Mouse (Mus musculus) splenic B cell, adult 2 months (primary cell): ENCODE measurements around the gene Kank1.

Experiments
- DNase-seq: peaks from one replicate; pipeline ENCODE4 v3.0.0-alpha.2; 2011; ENCODE audit warnings: low read depth, low spot score
- H3K27me3 ChIP-seq: 2 replicates; pipeline ENCODE4 v1.6.1; 2012; ENCODE audit warnings: mild to moderate bottlenecking, low read length, moderate library complexity, mixed read lengths; ENCODE audit not compliant: control insufficient read depth, poor library complexity, insufficient read depth, severe bottlenecking
- H3K36me3 ChIP-seq: 2 replicates; pipeline ENCODE4 v1.6.1; 2012; ENCODE audit warnings: mild to moderate bottlenecking, low read length, moderate library complexity, mixed read lengths; ENCODE audit not compliant: control insufficient read depth, poor library complexity, insufficient read depth, severe bottlenecking

Kank1 gene

DNA sequence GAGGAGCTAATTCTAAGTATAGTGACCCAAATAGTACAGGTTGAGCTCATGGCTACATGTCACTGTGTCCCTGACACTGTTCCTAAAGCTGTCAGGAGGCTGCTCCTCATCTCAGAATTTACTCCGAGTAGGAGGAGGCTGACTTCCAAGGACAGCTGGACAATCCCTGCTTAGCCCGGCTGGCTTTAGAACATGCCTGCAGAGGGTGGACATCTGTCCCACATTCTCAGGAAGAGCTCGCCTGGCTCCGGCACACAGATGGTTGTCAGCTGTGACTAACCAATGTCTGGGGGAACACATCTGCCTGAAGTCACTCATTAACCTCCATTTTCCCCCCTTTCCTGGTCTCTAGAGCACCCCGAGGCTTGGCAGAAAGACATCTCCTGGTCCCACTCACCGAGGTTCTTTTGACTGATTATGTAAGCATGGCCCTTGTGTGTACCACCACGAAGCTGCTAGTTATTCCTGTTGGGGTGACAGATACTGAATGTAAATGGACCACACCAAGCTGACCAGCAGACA, 196.5 kb downstream of the Kank1 start:
- DNase-seq, result no peak
- no peaks in the 10 kb centered on the region for H3K27me3 ChIP-seq
- no peaks in the 10 kb centered on the region for H3K36me3 ChIP-seq

GRCm38 (mm10) chr19:25434345-25434744, 197.6 kb downstream of the Kank1 start:
- no peak for DNase-seq
- no peaks in the 10 kb centered on the region for H3K36me3 ChIP-seq
- H3K27me3 ChIP-seq, result no peaks in the 10 kb centered on the region

- H3K27me3 ChIP-seq, result no peaks in the 10 kb centered on the region
- H3K36me3 ChIP-seq, result no peaks in the 10 kb centered on the region
- no peak for DNase-seq
These were observed 198.0 kb downstream of the Kank1 start for GRCm38 (mm10) chr19:25434795-25435194.

DNA sequence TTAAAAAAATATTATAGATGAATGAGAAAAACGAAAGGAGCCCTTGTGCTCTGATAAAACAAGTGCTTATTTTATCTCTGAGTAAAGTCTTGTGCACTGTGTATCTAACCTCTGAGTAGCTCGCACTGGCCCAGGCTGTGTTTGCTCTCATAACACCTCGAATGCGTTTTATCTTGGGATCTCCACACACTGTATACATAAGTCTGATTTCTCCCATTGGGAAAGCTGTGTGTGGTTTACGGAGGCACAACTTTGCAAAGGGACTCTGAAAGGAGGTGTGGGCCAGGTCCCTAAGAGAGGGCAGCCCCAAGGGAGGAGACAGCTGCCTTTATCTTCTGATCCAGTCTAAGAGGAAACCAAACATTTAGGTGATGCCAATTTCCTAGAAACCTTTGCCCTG, 198.6 kb downstream of the Kank1 start:
- H3K27me3 ChIP-seq, result no peaks in the 10 kb centered on the region
- H3K36me3 ChIP-seq, result no peaks in the 10 kb centered on the region
- no peak for DNase-seq

- Histone ChIP-seq H3K36me3 (no peaks in the 10 kb centered on the region), H3K27me3 (no peaks in the 10 kb centered on the region)
- no peak for DNase-seq
These were observed 199.4 kb downstream of the Kank1 start for GRCm38 (mm10) chr19:25436175-25436574.

- H3K27me3 ChIP-seq, result no peaks in the 10 kb centered on the region
- DNase-seq, result no peak
- H3K36me3 ChIP-seq, result no peaks in the 10 kb centered on the region
These were observed 200.2 kb downstream of the Kank1 start for GRCm38 (mm10) chr19:25436789-25437650.

DNA sequence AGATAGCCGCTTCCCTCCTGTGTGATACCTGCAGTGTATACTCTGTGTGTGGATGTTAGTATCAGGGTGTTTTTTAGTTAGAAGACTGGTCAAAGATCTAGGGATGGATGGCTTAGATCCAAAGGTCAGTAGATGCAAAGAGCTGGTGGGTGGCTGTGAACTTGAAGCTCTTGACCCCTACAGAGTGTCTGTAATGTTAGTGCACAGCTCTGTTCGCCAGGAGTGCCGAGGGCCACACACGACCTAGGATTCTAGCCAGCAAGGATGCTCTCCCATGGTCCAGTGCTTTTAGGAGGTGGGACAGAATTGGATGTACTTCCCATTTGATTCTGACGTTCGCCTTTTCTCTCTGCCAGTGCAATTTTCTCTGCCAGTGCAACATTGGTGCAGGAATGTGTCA, 201.5 kb downstream of the Kank1 start:
- Histone ChIP-seq H3K36me3 (no peaks in the 10 kb centered on the region), H3K27me3 (no peaks in the 10 kb centered on the region)
- DNase-seq, result no peak

DNA sequence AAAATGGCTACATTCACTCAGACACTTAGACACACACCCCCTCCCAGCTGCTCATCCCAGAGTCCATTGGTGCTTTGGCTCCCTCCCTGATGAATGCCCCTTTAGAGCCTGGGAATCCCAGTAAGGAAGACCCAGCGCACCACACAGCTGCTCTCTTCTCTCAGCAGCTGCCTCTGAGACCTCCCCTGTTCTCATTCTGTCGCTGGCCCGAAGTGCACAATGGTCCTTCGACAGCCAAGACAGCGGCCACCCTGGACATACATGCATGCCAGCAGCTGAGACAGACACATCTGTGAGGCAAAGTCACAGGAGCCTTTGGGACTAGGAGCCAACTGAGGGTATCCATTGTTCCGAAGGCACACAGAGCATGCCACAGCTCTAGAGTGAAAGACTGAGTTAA, 203.0 kb downstream of the Kank1 start:
- DNase-seq, result no peak
- no peaks in the 10 kb centered on the region for H3K36me3 ChIP-seq
- no peaks in the 10 kb centered on the region for H3K27me3 ChIP-seq

GRCm38 (mm10) chr19:25440736-25441135, 204.0 kb downstream of the Kank1 start:
- H3K36me3 ChIP-seq, result no peaks in the 10 kb centered on the region
- no peaks in the 10 kb centered on the region for H3K27me3 ChIP-seq
- no peak for DNase-seq

GRCm38 (mm10) chr19:25445054-25445453, 208.3 kb downstream of the Kank1 start:
- DNase-seq, result peak; percentile 69

GRCm38 (mm10) chr19:25445842-25446241, 209.1 kb downstream of the Kank1 start:
- DNase-seq, result no peak
- Histone ChIP-seq H3K36me3 (no peaks in the 10 kb centered on the region), H3K27me3 (no peaks in the 10 kb centered on the region)

More at GRCm38 (mm10) chr19:25445054-25445453, 208.3 kb downstream of the Kank1 start:
- no peaks in the 10 kb centered on the region for H3K27me3 ChIP-seq
- H3K36me3 ChIP-seq, result no peaks in the 10 kb centered on the region

DNA sequence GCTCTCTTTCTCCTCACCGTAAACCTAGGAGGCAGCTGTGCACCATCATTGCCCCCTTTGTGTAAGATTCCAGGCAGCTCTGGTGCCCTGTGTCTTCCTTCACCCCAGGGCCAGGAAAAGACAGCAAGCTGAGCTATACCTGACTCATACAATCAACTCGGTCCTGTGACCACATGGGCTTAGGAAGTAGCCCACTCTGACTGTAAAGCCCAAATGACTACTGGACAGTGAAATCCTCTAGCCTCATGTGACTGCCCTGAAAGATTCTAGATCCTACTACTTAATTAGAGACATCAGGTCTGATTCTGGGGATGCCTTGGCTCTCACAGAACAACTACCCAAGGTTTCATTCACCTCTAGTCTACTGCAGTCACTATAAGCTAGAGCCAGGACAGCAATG, 209.9 kb downstream of the Kank1 start:
- Histone ChIP-seq H3K36me3 (no peaks in the 10 kb centered on the region), H3K27me3 (no peaks in the 10 kb centered on the region)
- DNase-seq, result no peak

DNA sequence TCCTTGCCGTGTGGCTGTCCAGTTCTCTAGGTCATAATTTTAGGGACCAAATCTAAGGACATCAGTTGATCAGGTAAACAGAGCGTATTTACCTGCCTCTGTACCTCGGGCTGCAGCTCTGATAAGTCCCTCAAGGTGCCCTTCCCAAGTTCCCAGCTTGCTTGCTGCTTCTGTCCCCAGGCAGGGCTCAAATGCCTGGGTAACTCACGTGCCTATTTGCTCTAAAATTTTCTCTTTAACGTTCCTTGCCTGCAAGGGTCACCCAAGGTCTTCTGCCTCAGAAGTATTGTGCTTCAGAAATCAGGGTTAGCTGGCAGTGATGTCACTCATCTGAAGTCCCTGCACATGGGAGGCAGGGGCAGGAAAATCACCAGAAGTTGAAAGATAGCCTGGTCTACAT, 210.6 kb downstream of the Kank1 start:
- DNase-seq, result no peak
- no peaks in the 10 kb centered on the region for H3K36me3 ChIP-seq
- H3K27me3 ChIP-seq, result no peaks in the 10 kb centered on the region

DNA sequence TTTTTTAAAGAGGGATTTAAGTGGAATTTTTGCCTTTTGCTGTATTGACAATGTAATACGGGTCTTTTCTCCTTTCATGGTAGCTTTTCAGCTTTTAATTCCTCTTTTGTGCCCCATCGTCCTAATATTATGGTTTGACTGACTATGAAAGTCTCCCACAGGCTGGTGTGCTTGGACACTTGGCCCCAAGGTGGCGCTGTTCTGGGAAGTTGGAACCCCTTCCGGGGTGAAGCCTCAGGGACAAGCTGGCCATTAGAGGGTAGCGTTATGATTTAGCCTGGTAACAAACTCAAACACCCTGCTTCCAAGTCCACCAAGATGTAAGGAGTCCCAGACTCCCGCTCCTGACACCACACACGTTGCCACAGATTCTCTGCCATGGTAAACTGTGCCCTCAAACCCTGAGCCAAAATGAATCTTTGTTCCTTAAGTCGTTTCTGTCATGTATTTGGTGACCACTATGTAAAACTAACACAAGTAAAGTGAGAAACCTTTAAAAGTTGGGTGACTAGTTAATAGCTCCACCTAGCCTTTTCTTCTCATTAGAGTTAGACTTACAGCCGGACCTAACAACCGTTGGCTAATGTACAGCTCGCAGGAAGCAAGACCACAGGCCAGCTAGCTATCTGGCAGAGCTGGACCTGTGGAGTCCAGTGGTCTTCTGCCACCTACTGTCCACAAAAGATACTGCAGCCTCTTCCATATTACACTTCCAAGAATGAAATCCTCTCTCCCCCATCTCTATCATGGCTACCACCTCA, 214.3 kb downstream of the Kank1 start:
- Histone ChIP-seq H3K36me3 (no peaks in the 10 kb centered on the region), H3K27me3 (no peaks in the 10 kb centered on the region)
- peak; percentile 21 for DNase-seq

DNA sequence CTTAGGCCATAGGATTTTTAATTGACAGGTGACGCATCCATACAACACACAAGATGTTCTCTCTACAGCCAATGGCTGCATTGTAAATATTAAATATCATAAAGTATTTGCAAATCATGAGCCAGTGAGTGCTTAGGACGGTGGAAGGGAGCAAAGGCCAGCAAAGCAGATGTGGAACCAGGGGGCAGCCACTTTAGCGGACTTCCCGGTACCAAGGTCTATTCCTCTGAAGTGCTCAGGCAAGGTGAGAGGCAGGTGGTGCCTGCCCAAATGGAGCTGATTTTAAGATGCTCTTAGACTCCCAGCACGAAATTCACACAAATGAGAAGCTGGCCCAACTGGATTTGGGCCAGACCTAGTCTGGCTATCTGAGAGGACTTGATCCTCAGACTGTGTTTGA, 216.4 kb downstream of the Kank1 start:
- DNase-seq, result no peak
- no peaks in the 10 kb centered on the region for H3K27me3 ChIP-seq
- no peaks in the 10 kb centered on the region for H3K36me3 ChIP-seq
